Mouse (Mus musculus) lung, postnatal 10 days (tissue): Measurements from ENCODE around the gene Trp53tg5.

Experiments
- DNase-seq: peaks from one replicate; pipeline ENCODE4 v3.0.0; 2021

Trp53tg5 gene

DNA sequence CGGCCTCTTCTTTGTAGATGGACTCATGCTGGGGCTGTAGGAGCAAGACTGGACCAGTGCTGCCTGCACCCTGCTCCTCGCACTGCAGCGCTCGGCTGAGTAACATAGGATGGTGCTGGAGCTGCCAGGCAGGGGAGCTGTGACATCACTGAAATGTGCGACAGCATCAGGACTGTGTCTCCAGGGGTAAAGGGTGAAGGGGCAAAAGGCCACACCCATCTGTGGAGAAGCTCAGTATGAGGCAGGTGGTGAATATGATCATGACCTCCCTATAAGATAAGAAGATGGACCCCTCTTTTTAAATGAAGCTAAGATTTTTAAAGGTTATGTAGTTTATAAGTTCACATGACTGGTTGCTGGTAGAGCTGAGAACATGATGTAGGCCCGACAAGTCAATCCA is at the start of gene Trp53tg5:
Gene Trp53tg5, minus strand, starts transcription at position 101 of the 400 bp plus-strand sequence.
- no peak for DNase-seq

DNA sequence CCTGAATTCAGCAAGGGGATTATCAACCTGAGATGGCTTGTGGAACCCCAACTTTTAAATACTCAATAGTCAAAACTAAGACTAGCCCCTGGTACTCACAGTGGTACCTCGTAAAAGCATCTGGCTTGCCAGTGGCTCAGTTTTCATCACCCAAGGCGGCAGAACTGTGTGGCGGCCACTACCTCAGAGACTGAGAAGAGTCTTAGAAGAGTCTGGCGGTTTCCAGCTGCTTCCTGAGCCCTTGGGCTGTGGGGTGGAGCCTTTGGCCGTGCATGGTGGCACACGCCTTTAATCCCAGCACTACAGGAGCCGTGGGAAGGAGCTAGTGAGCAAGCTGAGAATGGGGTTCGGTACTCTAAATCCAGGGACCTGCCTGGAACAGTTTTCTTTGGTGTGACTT is 48.8 kb upstream of the Trp53tg5 start:
- DNase-seq: no peak

- DNase-seq: no peak
Measured at GRCm38 (mm10) chr2:164521841-164522240, 48.3 kb upstream of the Trp53tg5 start.

GRCm38 (mm10) chr2:164520782-164521181 is 47.3 kb upstream of the Trp53tg5 start:
- peak; percentile 80 for DNase-seq

DNA sequence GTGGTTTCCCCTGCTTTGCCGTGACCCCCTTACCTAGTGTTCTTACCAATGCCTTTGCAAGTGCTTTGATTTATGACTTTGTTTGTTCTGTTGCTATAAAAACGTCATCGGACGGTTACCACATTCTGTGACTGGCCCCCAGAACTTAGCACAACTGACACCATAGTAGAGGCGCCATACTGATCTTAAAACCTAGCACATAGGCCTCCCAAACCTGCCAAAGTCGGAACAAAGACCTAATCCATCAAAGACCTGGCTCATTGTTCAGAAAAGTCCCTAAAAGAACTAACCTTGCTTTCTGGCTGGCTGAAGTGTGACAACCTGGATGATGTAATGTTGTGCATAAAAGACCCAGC is 45.6 kb upstream of the Trp53tg5 start:
- DNase-seq: no peak

- no peak for DNase-seq
Measured at GRCm38 (mm10) chr2:164518266-164519170, 45.0 kb upstream of the Trp53tg5 start.

GRCm38 (mm10) chr2:164517485-164518221 is 44.1 kb upstream of the Trp53tg5 start:
- peak; percentile 77 for DNase-seq

DNA sequence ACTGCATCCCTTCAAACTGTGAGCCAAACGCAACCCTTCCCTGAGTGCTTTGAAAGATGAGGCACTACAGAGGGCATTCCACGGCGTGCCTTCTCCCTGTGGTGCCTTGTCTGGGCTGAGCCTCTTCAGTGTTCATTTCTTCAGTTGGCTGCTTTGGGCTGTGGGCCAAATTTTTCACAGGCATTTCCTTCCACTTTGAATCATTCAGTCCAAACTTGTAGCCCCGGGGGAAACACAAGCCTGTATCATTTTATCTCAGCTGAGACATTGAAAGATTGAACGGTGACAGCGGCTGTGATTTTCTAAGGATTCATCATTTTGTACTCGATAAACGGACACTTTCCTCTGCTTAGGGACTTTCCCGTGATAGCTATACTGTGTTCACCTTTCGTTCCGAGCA is 43.1 kb upstream of the Trp53tg5 start:
- no peak for DNase-seq

DNA sequence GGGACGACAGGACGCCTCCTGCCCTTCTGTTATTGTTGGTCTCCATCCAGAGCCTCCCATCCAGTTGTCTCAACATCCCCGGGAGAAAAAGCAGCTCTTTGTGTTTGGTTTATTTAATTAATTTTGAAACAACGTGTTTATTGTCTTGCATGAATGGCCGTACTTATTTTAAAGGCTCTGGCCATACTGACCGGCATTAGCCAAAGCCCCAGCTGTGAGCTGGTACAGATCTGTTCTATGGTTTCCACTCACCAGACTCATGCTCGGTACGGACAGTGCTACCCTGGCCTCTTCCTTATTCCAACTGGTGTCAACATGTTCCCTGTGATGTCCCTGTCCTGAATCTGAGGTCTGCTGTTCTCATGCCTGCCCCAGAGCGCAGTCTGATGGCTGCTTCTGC is 42.4 kb upstream of the Trp53tg5 start:
- DNase-seq: no peak

DNA sequence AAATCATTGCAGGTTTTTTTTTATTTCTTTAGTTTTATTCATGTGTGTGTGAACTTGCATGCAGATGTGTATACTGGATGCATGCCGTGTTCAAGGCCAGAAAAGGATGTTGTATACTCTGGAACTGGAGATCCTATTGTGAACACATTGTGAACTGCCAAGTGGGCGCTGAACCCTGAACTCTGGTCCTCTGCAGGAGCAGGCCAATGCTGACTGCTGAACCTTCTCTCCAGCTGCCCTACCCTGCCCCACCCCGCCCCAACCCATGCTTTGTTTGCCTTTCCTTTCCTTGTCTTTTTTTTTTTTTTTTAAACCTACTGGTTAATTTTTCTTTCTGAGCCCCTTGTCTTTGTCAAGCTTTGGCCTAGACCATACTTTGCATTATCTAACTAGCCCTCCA is 41.4 kb upstream of the Trp53tg5 start:
- DNase-seq: no peak

DNA sequence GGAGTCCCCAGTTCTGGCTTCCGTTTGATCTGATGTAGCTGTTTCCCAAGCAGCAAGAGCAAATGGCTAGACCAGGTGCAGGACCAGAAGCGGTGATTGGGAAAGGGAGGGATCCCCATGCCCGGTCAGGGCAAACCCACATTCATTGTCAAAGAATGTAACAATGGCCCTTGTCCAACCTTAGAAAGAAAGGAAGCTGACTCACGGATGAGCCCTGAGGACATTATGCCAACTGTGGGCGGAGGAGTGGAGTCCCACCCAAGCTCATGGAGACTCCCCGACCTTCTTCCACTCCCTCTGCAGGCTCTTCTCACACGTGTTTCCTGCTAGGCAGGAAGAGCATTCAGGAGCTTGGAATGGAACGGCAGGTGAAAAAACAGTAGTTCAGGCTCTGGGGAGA is 39.9 kb upstream of the Trp53tg5 start:
- DNase-seq: peak; percentile 83

GRCm38 (mm10) chr2:164512121-164512909 is 38.8 kb upstream of the Trp53tg5 start:
- no peak for DNase-seq

DNA sequence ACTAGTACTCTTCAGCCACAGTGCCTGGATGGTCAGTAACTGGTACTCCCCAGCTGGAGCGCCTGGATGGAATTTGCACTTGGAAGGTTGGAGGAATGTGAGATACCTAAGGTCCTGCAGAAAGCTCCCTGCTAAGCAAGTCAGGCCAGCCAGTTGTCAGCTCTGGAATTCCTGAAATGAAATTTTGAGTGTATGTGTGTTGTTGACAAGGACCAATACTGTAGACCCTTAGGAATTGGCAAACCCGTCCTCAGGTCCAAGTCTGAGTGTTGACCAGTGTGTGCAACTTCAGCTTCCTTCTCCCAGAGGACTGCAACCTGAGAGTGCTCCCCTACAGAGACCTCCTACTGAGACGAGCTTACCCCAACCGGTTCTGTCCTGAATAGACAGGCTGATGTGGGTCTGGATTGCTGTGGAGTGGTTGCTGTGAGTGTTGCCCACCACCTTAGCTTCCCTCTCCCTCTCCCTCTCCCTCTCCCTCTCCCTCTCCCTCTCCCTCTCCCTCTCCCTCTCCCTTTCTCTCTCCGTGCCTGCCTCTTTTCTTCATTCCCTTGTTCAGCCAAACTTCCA is 37.2 kb upstream of the Trp53tg5 start:
- no peak for DNase-seq

GRCm38 (mm10) chr2:164507811-164508210 is 34.3 kb upstream of the Trp53tg5 start:
- no peak for DNase-seq

DNA sequence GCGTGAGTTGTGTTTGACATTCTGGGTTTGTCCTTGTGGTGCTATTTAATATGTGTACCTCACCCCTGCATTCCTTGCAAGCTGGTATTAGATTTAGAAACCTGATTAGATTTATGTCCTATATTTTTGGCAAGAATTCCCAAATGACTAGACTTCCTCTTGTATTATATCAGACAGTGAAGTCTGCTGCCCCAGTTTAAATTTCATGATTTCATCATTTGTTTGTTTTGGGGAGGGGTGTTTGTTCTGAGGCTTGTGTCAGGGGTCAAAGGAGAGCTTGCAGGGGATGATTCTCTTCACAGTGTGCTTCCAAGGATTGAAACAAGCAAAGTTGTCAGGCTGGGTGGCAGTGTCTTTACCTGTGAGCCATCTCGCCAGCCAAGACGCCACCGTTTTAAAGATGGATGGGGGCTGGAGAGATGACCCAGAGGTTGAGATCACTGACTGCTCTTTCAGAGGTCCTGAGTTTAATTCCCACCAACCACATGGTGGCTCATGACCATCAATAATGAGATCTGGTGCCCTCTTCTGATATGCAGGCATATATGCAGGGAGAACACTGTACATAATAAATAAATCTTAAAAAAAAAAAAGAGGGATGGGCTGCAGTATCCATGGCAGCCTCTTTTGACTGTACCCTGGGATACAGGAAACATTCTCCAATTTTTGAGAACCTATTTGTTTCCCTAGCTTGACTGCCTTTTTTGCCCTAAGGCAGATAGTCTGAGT is 32.3 kb upstream of the Trp53tg5 start:
- no peak for DNase-seq

- DNase-seq: no peak
Measured at GRCm38 (mm10) chr2:164504919-164505318, 31.4 kb upstream of the Trp53tg5 start.

DNA sequence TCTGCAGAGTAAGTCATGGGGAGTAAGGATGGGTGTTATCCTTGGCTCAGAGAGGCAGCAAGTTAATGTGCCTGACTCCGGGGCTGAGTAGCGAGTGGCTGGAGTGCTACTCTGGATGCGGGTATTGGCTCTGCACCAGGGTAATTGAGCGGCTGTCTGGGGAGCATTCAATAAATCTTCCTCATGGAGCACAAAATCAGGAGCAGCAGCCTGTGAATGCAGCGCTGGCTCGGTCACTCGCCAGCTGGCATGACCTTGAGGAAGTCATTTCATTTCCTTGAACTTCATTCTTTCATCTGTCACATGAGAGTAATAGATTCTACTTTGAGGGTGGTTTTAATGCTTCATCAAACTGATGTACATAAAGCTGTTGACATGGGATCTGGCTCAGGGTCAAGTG is 27.0 kb upstream of the Trp53tg5 start:
- no peak for DNase-seq

- no peak for DNase-seq
Measured at GRCm38 (mm10) chr2:164499317-164499716, 25.8 kb upstream of the Trp53tg5 start.

GRCm38 (mm10) chr2:164497691-164498268 is 24.3 kb upstream of the Trp53tg5 start:
- no peak for DNase-seq

DNA sequence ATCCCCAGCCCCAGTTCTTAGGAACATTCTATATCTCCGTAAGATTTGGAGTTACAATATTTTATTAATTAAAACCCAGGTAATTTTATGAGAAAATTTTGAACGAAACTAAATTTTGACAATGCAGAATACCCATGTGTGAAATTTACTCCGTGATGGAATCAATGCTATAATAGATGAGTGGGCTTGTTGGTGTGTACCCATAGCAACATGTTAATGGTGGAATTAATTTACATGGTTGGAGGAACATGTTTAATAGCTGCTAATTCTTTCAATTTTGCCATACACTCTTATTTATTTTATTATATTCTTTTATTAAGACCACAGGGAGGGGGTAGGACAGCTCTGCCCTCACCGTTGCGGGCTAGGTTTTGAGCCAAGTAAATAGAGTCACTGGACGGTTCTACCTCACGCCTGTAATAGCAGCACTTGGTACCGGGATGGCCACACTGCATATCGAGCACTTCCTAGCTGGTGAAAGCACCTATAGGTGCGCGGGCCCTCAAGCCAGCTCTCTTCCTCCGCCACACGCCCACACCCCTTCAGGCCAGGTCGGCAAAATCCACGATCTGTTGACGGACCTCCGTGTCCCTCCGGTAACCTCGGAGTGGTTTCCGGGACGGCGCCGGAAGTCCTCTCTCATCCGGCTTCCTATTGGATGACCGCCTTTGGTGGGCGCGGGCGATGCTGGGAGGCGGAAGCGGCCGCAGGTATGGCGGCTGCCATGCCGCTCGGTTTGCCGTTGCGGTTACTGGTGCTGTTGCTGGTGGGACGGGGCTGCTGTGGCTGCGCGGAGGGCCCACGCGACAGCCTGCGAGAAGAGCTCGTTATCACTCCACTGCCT is 23.5 kb upstream of the Trp53tg5 start, which contains the start of gene Pigt:
Gene Pigt, plus strand, starts transcription at position 674 of the 844 bp plus-strand sequence.
- DNase-seq: peak; percentile 91

- no peak for DNase-seq
Measured at GRCm38 (mm10) chr2:164496331-164496730, 22.8 kb upstream of the Trp53tg5 start.
